Mouse (Mus musculus) testis, adult 2 months (tissue): ENCODE data around the gene Nudt19.

Source experiments
- CTCF ChIP-seq: fragments of 200-500 bp; IDR thresholded peaks from 2 replicates; pipeline ENCODE4 v1.5.1; 2012; ENCODE audit warnings: low read depth, mild to moderate bottlenecking, inconsistent platforms, low read length, moderate library complexity; ENCODE audit not compliant: control insufficient read depth, insufficient read depth, insufficient replicate concordance
- POLR2A ChIP-seq: fragments of 200-500 bp; IDR thresholded peaks from 2 replicates; pipeline ENCODE4 v1.6.1; 2012; ENCODE audit warnings: low read depth, mild to moderate bottlenecking, inconsistent platforms, low read length, moderate library complexity; ENCODE audit not compliant: control insufficient read depth

- TF ChIP-seq CTCF = no peak
- no peak for TF ChIP-seq POLR2A
These were observed 801 bp upstream of the Nudt19 start for GRCm38 (mm10) chr7:35556905-35557304.
